Mouse (Mus musculus) olfactory bulb, adult 2 months (tissue): ENCODE results near the gene Lrfn1.

Experiments
- CTCF ChIP-seq: fragments of 200-500 bp; IDR thresholded peaks from 2 replicates; pipeline ENCODE4 v1.5.1; 2012; ENCODE audit warnings: low read depth, mild to moderate bottlenecking, low read length, moderate library complexity; ENCODE audit not compliant: insufficient read depth
- POLR2A ChIP-seq: fragments of 200-500 bp; IDR thresholded peaks from 2 replicates; pipeline ENCODE4 v1.6.1; 2012; ENCODE audit warnings: mild to moderate bottlenecking, low read depth, low read length, moderate library complexity; ENCODE audit not compliant: insufficient read depth

- TF ChIP-seq POLR2A (no peak), CTCF (no peak)
Observed at GRCm38 (mm10) chr7:28478854-28479253, 27.1 kb downstream of the Lrfn1 start.
